Mouse (Mus musculus) heart, embryonic 13.5 days (tissue): Measurements from ENCODE around the gene Stx11. TPM values are rescaled to one million over a fixed set of nuclear protein-coding genes. Genes with fewer than 3 reads are reported as not detected.

Experiments used
- ATAC-seq: fragments of 200-750 bp; cut with Nextera tagmentation; 2 replicates; pipeline ENCODE4 v1.8.0; 2017; ENCODE audit warnings: moderate TSS enrichment; ENCODE audit not compliant: insufficient number of reproducible peaks, low FRiP score, low TSS enrichment; ENCODE audit errors: extremely low read depth
- H3K27ac ChIP-seq: fragments of 300-500 bp; sonication (generic); replicated peaks from 2 replicates; pipeline ENCODE4 v1.5.1; 2015; ENCODE audit warnings: moderate library complexity, mild to moderate bottlenecking, inconsistent platforms
- H3K27me3 ChIP-seq: fragments of 300-500 bp; sonication (generic); replicated peaks from 2 replicates; pipeline ENCODE4 v1.6.1; 2015; ENCODE audit warnings: mild to moderate bottlenecking, inconsistent platforms
- H3K36me3 ChIP-seq: fragments of 300-500 bp; sonication (generic); 2 replicates; pipeline ENCODE4 v1.6.1; 2015; ENCODE audit warnings: mild to moderate bottlenecking, inconsistent platforms
- H3K4me1 ChIP-seq: fragments of 300-500 bp; sonication (generic); 2 replicates; pipeline ENCODE4 v1.6.1; 2015; ENCODE audit warnings: inconsistent platforms
- H3K4me2 ChIP-seq: fragments of 300-500 bp; sonication (generic); 2 replicates; pipeline ENCODE4 v1.6.1; 2015; ENCODE audit warnings: inconsistent platforms, mild to moderate bottlenecking, moderate library complexity
- H3K4me3 ChIP-seq: fragments of 300-500 bp; sonication (generic); 2 replicates; pipeline ENCODE4 v1.5.1; 2015; ENCODE audit warnings: moderate library complexity, mild to moderate bottlenecking, inconsistent platforms
- H3K9ac ChIP-seq: fragments of 300-500 bp; sonication (generic); 2 replicates; pipeline ENCODE4 v1.6.1; 2015; ENCODE audit warnings: inconsistent platforms, mild to moderate bottlenecking, moderate library complexity
- H3K9me3 ChIP-seq: fragments of 300-500 bp; sonication (generic); 2 replicates; pipeline ENCODE4 v1.6.1; 2016; ENCODE audit warnings: inconsistent platforms
- WGBS: fragments of 180-500 bp; shearing (Covaris S2); methylation state at CpG from one replicate; pipeline ENCODE4 v1.1.7; 2015; ENCODE audit warnings: mixed read lengths; 5-methylcytosine and 5-hydroxymethylcytosine counted together
- polyA plus RNA-seq: library from polyadenylated mRNA; unstranded; fragments of >200 nt; fragmentation: Nextera tagmentation; extraction: Ambion mirVana; gene quantifications from 2 replicates; pipeline ENCODE4 v1.2.1, GENCODE M21; 2015

The Stx11 gene
- 2.9 and 5.0 TPM in 2 replicates for polyA plus RNA-seq

- 4% methylated on average over 56 of the region's 56 CpGs for WGBS
- Histone ChIP-seq H3K4me2 (peak within 1 kb of the TSS; percentile 90), H3K27me3 (no peaks in the 10 kb centered on the region), H3K9ac (peak within 1 kb of the TSS; percentile 82), H3K4me3 (peak within 1 kb of the TSS; percentile 81), H3K9me3 (no peaks in the 10 kb centered on the region), H3K4me1 (peaks cover 5% of the 10 kb centered on the region; the same call in 1 of the 2 replicates), H3K36me3 (no peaks in the 10 kb centered on the region), H3K27ac (no peak within 1 kb of the TSS)
- peak; percentile 65 for ATAC-seq
Measured at GRCm38 (mm10) chr10:12964151-12965075, at the start of gene Stx11. Gene Stx11 (minus strand): TSS chr10:12964298.

GRCm38 (mm10) chr10:13008737-13009121, 44.6 kb upstream of the Stx11 start:
- 1% methylated on average over 29 of the region's 29 CpGs for WGBS
- no peak for ATAC-seq

GRCm38 (mm10) chr10:13007876-13008736, 44.0 kb upstream of the Stx11 start:
- 2% methylated on average over 52 of the region's 52 CpGs for WGBS
- H3K36me3 ChIP-seq: peaks cover 12% of the 10 kb centered on the region

More at GRCm38 (mm10) chr10:13008737-13009121, 44.6 kb upstream of the Stx11 start:
- H3K9me3 ChIP-seq: no peaks in the 10 kb centered on the region
- peak overlapping the region; percentile 96 for H3K4me2 ChIP-seq
- H3K4me1 ChIP-seq: peaks cover 16% of the 10 kb centered on the region
- peaks cover 12% of the 10 kb centered on the region for H3K36me3 ChIP-seq
- H3K4me3 ChIP-seq: peak overlapping the region; percentile 93
- H3K9ac ChIP-seq: peak overlapping the region; percentile 90
- H3K27me3 ChIP-seq: no peaks in the 10 kb centered on the region
- H3K27ac ChIP-seq: peak overlapping the region; percentile 74

DNA sequence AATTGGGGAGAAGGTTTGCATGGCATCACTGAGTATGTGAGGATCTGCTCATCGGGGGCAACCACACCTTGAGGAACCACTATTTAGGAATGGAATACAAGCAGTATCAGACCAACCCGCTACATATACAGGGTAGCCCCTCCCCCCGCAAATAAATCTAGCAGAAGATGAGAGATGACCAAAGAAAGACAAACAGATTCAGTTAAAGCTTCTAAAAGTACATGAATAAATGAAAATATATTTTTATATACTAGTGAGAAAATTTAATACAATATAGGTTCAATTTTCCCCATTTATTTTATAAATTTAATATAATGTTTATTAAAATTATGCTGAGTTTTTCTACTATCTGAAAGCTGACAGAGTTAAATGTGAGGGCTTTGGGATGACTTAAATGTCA, 40.9 kb upstream of the Stx11 start, which contains the start of gene Sf3b5:
TSS of gene Sf3b5 (plus strand) at position 301 of the 400 bp plus-strand sequence.
- Histone ChIP-seq H3K36me3 (peaks cover 2% of the 10 kb centered on the region), H3K27me3 (no peaks in the 10 kb centered on the region), H3K4me1 (peaks cover 13% of the 10 kb centered on the region), H3K9me3 (no peaks in the 10 kb centered on the region), H3K9ac (no peak within 1 kb of the TSS), H3K4me2 (no peak within 1 kb of the TSS), H3K4me3 (no peak within 1 kb of the TSS), H3K27ac (no peak within 1 kb of the TSS)
- 78% methylated on average over 3 of the region's 3 CpGs for WGBS
- ATAC-seq: no peak

More at GRCm38 (mm10) chr10:13007876-13008736, 44.0 kb upstream of the Stx11 start:
- no peaks in the 10 kb centered on the region for H3K27me3 ChIP-seq
- peak; percentile 92 for ATAC-seq
- peak overlapping the region; percentile 96 for H3K4me2 ChIP-seq
- H3K9me3 ChIP-seq: no peaks in the 10 kb centered on the region
- peak overlapping the region; percentile 90 for H3K9ac ChIP-seq
- peaks cover 16% of the 10 kb centered on the region for H3K4me1 ChIP-seq
- H3K4me3 ChIP-seq: peak overlapping the region; percentile 93
- peak overlapping the region; percentile 74 for H3K27ac ChIP-seq

GRCm38 (mm10) chr10:12996736-12997477, 32.8 kb upstream of the Stx11 start:
- no peaks in the 10 kb centered on the region for H3K27me3 ChIP-seq
- H3K36me3 ChIP-seq: no peaks in the 10 kb centered on the region
- H3K4me3 ChIP-seq: peak overlapping the region; percentile 20
- no peaks in the 10 kb centered on the region for H3K9me3 ChIP-seq
- 41% methylated on average over 17 of the region's 17 CpGs for WGBS
- 0 out of 2 replicates have a peak, but pooled peaks cover 2% of the 10 kb centered on the region for H3K4me1 ChIP-seq
- peak overlapping the region; percentile 44 for H3K4me2 ChIP-seq
- H3K9ac ChIP-seq: peak overlapping the region; percentile 50; the same call in 1 of the 2 replicates
- no peak overlapping the region for H3K27ac ChIP-seq
- ATAC-seq: no peak; the same call in 1 of the 2 replicates

GRCm38 (mm10) chr10:12993411-12994039, 29.4 kb upstream of the Stx11 start:
- H3K4me3 ChIP-seq: no peak overlapping the region
- H3K9me3 ChIP-seq: no peaks in the 10 kb centered on the region
- H3K4me1 ChIP-seq: 0 out of 2 replicates have a peak, but pooled peaks cover 2% of the 10 kb centered on the region
- no peak overlapping the region for H3K4me2 ChIP-seq
- no peak overlapping the region for H3K9ac ChIP-seq
- ATAC-seq: no peak
- no peaks in the 10 kb centered on the region for H3K36me3 ChIP-seq
- 80% methylated on average over 25 of the region's 25 CpGs for WGBS
- H3K27me3 ChIP-seq: no peaks in the 10 kb centered on the region
- no peak overlapping the region for H3K27ac ChIP-seq

DNA sequence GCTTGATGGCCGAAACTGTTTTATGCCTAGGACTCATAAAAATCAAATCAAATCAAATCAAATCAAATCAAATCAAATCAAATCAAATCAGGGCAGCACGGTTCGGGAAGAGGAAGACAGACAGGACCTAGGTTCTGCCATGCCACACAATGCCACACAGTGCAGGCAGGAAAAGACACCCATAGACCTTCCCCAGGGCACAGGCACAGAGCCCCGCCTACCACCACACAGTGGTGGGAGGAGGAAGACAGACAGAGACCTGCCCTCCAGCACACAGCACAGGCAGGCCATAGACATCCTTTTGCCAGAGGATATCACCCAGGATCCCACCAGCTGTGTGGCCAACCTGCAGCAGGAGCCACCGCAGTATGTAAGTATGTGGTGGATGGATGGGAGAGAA, 27.9 kb upstream of the Stx11 start:
- no peaks in the 10 kb centered on the region for H3K36me3 ChIP-seq
- no peak overlapping the region for H3K4me3 ChIP-seq
- H3K27me3 ChIP-seq: no peaks in the 10 kb centered on the region
- H3K4me1 ChIP-seq: peaks cover 16% of the 10 kb centered on the region
- no peak for ATAC-seq
- no peak overlapping the region for H3K4me2 ChIP-seq
- no peaks in the 10 kb centered on the region for H3K9me3 ChIP-seq
- H3K9ac ChIP-seq: no peak overlapping the region
- no peak overlapping the region for H3K27ac ChIP-seq
- 77% methylated on average over 5 of the region's 5 CpGs for WGBS

- no peak overlapping the region for H3K4me3 ChIP-seq
- 9% methylated on average over 4 of the region's 4 CpGs for WGBS
- no peaks in the 10 kb centered on the region for H3K9me3 ChIP-seq
- H3K4me2 ChIP-seq: 0 out of 2 replicates have a peak overlapping the region, but pooled peaks have one; percentile 7
- H3K36me3 ChIP-seq: no peaks in the 10 kb centered on the region
- H3K27ac ChIP-seq: peak overlapping the region; percentile 86
- peak; percentile 42; the same call in 1 of the 2 replicates for ATAC-seq
- H3K4me1 ChIP-seq: peaks cover 25% of the 10 kb centered on the region
- no peaks in the 10 kb centered on the region for H3K27me3 ChIP-seq
- no peak overlapping the region for H3K9ac ChIP-seq
Measured at GRCm38 (mm10) chr10:12986943-12987342, 22.8 kb upstream of the Stx11 start.

GRCm38 (mm10) chr10:12986485-12986884, 22.4 kb upstream of the Stx11 start:
- peak overlapping the region; percentile 86 for H3K27ac ChIP-seq
- no peak for ATAC-seq
- peaks cover 28% of the 10 kb centered on the region for H3K4me1 ChIP-seq
- 58% methylated on average over 5 of the region's 5 CpGs for WGBS
- no peaks in the 10 kb centered on the region for H3K9me3 ChIP-seq
- no peaks in the 10 kb centered on the region for H3K36me3 ChIP-seq
- no peak overlapping the region for H3K4me3 ChIP-seq
- no peaks in the 10 kb centered on the region for H3K27me3 ChIP-seq
- H3K9ac ChIP-seq: no peak overlapping the region
- H3K4me2 ChIP-seq: no peak overlapping the region

- ATAC-seq: no peak
- no peak overlapping the region for H3K4me3 ChIP-seq
- no peak overlapping the region for H3K4me2 ChIP-seq
- H3K36me3 ChIP-seq: no peaks in the 10 kb centered on the region
- no peaks in the 10 kb centered on the region for H3K27me3 ChIP-seq
- H3K9ac ChIP-seq: no peak overlapping the region
- H3K9me3 ChIP-seq: no peaks in the 10 kb centered on the region
- WGBS: 71% methylated on average over 3 of the region's 3 CpGs
- H3K4me1 ChIP-seq: peaks cover 33% of the 10 kb centered on the region
- no peak overlapping the region for H3K27ac ChIP-seq
Measured at GRCm38 (mm10) chr10:12985028-12985427, 20.9 kb upstream of the Stx11 start.
